Mouse (Mus musculus): ENCODE data around the gene Erbb3.

DNA sequence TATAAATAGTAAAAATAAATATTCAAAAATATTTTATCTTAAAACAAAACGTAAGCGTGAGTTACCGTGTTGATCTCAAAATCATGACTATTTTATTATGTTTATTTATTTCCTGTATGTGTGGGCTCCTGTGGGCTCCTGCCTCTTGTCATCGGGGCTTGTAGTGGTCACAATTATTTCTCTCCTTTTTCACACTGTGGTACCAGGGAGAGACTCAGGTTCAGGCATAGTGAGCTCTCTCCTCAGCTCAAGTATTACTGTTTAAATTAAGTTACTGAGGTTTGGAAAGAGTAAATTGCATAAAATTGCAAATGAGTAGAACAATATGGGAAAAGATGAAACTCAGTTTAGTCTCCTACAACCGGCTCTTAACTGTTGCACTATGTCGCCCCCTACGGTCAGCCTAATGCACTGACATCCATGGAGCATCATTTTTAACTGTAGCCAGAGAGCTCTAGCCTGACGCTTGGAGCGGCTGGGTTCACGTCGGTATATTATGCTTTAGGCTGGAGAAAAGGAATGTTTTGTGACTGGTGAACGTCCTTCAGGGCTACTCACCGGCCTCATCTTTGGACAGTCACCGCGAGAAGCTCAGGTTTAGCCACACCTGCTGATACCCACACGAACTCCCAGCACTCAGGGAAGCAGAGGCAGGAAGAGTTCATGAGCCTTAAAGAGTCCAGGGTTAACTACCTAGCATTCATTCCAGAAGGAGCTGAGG is 23.1 kb upstream of the Erbb3 start:
- TF ChIP-seq CTCF (IDR thresholded peaks at IDR 0.05) = peak; percentile 90
- TF ChIP-seq EP300 (IDR thresholded peaks at IDR 0.05) = no peak

Measured in lung, postnatal 0 days (tissue).